Mouse (Mus musculus) CD8-positive naive resting alpha-beta T cell, adult 2 months (primary cell): ENCODE measurements around the gene Rnf145.

Experiments
- DNase-seq, 2 experiments: peaks; one replicate each; pipeline ENCODE4 v3.0.0; 2022; ENCODE audit warnings: low read depth in 2 of 2, low spot score in 2 of 2

Rnf145 gene

DNA sequence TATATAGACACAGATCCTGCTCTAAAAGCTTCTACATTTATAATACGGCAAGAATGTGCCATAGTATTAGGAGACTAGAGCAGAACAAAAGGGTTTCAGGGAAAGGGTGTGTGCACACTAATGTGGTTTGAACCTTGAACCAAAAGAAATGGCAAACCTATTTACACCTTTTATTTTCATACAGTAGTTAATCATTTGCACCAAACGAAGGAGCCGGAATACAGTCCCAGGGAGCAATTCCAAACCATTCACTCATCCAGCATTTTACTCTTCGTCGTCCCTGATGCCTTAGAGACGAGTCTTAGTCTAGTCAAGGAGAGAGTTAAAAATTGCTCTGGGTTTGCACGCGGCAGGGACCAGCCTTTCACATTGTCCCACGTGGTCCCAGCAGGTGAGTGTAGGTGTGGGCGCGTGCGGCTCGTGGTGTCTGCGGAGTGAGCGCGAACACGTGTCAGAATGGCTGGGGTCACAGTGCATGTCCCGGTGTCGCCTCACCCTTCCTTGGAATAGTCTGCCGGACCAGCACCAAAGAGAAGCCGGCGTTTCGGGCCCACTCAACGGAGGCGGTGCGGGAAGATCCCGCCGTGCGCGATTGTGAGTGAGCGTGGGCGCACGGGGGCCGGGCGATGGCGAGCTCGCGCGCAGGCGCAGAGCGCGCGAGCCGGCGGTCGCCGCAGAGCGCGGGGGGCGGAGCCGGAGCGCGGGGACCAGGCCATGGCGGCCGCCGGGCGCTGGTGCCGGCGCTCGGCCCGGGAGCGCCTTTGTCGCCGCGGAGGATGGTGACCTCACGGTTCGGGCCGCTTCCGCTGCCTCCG is at the start of gene Rnf145:
Gene Rnf145 (plus strand): TSS at position 684 of the 815 bp plus-strand sequence.
- DNase-seq, result peak; percentile 60 to 73

- peak; percentile 64 to 68 for DNase-seq
These were observed 48.9 kb upstream of the Rnf145 start for GRCm38 (mm10) chr11:44469646-44470431.

DNA sequence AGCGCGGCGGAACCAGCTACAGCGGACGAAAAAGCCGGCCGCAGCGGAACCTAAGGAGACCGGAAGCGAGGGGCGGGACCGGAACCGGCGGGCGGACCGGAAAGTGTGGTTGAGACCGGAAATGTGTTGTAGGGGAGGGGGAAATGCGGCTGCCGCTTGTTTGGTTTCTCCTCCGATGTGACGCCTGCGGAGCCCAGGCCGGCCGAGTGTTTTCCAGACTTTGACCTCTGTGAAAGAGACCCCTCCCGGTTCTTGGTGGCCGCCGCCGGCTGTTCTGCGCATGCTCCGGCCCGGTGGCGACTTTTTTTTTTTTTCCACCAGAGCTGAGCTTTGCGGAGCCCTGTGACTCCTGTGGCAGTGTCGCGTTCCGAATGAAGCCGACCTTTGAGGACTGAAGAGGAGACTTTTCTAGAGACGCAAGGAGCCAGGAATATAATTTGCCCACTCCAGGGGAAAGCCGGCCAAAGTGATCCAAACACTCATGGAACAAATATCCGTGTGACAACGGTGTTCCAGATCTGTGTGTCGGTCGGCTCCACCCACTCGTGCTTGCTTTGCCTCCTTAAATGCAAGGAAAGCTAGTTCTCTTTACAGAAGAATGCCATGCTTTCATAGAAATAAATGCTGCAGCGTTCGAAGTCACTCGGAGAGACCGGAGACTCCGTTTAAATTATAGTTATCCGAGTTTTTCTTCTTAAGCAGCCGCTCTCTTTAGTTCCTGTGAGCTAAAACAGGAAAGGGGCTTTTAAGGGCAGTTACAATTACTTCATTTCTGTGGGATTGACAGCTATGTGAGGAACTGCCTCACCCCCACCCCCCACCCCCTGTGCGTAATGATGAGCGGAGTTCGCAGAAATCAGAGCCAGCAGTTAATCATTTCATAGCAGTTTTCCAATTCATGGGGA is 48.1 kb upstream of the Rnf145 start, which contains the start of gene Ublcp1:
Gene Ublcp1 (minus strand): TSS at position 67 of the 905 bp plus-strand sequence.
- peak; percentile 82 to 89 for DNase-seq

DNA sequence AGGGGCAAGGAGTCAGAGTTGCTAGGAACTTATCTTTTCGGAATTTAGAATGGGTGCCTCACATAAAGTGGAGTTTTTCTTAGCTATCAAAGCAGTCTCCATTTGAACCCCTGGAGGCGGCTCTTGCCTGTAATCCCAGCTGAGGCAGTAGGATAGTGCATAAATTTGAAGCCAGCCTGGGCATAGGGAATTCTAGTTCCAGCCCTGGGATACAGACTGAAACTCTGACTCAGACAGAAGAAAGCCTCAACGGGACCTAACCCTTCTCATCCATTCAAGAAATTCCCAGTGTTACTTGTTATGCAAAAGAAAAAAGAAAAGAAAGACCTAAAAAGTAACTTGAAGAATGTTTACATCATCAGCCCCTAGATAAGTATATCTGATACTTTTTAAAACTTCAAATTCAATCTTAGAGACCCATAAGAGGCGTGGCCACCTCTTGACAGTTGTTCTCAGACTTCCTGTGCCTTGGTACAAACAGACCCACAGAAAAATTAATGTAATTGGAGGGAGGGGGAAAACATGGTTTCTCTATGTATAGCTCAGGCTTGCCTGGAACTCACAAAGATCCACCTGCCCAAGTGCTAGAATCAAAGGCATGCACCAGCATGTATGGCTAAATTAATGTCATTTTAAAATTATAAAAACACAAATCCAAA is 47.3 kb upstream of the Rnf145 start:
- no peak for DNase-seq

- DNase-seq, result no peak
These were observed 43.3 kb upstream of the Rnf145 start for GRCm38 (mm10) chr11:44475467-44475866.

- DNase-seq, result no peak
These were observed 42.3 kb upstream of the Rnf145 start for GRCm38 (mm10) chr11:44476445-44476844.

DNA sequence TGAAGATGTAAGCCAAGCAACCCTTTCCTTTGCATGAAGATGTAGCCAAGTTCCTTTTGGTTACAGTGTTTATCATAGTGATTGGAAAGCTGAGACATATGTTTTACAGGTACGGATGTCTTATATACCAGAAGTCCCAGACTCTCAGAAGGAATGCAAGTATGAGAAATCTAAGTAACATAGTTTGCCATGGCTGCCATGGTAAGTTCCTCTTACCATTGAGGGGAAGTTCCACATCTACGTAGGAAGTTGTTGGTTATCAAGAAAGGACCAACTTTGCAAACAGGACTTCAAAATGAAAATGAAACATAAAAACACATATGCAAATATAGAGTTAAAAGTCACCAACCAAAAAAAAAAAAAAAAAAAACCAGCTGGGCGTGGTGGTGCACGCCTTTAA is 40.4 kb upstream of the Rnf145 start:
- DNase-seq, result no peak

- DNase-seq, result no peak
These were observed 38.5 kb upstream of the Rnf145 start for GRCm38 (mm10) chr11:44480246-44480645.

DNA sequence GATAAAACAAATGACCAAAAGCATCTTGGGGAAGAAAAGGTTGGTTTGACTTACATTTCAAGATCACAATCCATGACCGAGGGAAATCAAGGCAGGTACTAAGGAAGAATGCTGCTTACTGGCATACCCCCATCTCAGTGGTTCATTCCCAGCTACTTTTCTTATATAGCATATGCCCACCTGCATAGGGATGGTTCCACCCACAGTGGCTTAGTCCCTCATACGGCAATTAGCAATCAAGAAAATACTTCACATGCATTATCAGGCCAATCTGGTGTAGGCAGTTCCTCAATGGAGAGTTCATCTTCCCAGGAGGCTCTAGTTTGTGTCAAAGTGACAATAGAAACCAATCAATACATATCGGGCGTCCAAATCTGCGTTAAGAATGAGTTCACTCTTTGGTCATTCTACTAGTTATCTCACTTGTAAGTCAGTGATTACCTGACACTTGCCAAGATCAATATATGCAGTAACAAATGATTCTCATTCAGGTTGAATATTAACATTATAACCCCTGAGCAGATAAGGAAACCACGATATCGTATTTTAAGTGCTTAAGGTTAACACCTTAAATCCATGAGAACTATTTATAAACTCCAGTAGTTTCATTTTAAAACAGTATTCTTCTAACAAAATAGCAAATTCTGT is 33.6 kb upstream of the Rnf145 start:
- DNase-seq, result no peak

GRCm38 (mm10) chr11:44489117-44489516 is 29.6 kb upstream of the Rnf145 start:
- DNase-seq, result no peak

DNA sequence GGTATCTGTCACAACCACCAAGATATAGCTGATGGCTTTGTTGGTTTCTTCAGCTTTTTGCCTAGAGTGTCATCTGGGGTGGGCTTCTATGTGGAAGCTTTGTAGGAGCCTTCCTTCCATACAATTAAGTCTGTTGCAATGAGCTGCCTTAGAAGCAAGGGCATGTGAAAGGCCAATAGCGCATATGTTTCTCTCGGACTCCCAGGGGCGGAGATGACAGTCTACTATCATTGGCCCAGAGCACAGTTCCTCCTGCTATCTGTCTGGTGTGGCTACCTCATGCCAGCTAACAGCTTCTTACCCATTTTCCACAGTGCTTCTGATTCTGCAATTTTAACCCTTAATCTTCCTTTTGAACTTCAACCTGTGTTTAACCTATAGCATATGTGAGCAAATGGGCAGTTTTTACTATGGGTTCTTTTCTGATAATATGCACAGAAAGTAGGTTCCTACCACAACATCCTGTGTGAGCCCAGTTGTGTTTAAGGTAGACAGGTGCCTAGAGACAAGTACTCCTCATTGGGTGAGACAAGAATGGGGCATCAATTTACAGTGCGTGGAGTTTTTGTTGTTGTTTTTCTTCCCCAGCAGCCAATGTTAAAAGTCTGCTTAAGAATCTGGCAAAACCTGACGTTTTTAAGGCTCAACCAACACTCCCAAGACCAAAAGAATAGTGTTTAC is 24.0 kb upstream of the Rnf145 start:
- no peak for DNase-seq

GRCm38 (mm10) chr11:44496217-44496616 is 22.5 kb upstream of the Rnf145 start:
- peak; percentile 30 to 42 for DNase-seq

DNA sequence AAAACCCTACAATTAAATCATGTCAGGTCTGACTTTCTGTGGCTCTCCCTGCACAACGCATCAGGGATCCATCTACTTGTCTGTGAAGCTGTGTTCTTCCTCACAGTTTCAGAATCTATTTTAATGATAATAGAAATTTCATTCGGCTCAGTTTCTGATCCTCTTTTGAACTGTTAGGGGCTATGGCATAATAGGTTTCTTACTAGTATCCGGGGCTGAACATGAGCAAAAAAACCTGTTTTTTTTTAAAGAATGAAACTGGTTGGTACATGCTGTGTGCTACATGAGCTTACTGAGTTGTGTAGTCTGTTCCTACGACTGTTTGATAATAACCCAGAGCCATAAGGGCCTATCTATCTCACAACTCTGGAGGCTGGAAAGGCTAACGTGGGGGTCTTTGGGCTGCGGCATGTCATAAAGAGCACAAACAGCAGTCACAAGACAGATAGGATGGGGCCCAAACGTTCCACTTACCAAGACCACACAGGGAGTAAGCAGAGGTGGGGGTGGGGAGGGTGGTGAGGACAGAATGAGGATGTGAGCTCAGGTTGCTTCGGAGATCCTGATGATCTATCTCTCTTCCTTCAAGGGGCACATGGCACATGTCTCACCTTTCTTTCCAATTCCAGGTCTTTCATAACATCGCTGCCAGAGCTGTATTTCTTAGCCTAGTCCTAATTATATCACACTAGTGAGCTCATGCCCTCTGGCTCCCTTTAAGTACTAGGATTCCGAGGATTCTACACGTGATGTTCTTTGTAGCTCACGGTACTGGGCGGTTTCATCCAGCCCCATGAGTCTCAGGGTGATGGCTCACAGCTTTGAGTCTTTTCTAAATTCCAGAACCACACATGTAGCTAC is 20.1 kb upstream of the Rnf145 start:
- no peak for DNase-seq

GRCm38 (mm10) chr11:44500966-44501365 is 17.8 kb upstream of the Rnf145 start:
- peak; percentile 7 to 21 for DNase-seq

GRCm38 (mm10) chr11:44501477-44501876 is 17.3 kb upstream of the Rnf145 start:
- DNase-seq, result no peak

GRCm38 (mm10) chr11:44502931-44503330 is 15.8 kb upstream of the Rnf145 start:
- DNase-seq, result no peak

DNA sequence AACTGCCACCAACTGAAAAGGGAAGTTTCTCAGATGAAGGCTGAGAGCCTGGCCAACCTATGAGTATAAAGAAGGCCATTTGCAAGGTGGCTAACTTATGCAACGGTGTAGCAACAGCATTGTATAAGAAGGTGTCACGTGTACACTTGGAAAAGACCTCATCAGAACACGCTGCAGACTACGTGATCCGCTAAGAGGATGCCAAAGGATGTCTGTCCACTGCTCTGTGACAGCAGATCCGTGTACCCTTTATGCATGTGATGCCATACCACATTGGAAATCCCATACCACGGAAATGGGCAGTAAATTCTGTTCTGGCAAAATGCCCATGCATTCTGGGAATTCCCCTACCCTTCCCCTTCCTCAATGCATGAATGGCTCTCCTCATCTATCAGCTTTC is 14.6 kb upstream of the Rnf145 start:
- DNase-seq, result no peak

DNA sequence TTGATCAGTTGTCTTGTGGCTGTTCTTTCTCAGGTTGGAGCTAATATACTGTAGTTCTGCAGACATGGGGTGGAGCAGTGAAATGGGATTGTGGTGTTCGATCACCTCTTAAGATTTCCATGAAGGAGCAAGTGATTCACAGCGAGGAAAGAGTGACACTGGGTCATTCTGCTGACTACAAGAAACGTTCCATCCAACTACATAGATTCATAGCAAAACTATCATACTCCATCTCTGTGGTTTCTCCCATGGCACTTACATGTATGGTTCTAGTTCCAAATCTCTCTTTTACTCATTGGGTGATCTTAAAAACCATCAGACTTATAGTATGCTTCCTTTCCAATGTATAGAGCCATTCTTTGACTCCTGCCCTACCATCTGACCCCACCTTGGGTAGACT is 14.0 kb upstream of the Rnf145 start:
- DNase-seq, result no peak

DNA sequence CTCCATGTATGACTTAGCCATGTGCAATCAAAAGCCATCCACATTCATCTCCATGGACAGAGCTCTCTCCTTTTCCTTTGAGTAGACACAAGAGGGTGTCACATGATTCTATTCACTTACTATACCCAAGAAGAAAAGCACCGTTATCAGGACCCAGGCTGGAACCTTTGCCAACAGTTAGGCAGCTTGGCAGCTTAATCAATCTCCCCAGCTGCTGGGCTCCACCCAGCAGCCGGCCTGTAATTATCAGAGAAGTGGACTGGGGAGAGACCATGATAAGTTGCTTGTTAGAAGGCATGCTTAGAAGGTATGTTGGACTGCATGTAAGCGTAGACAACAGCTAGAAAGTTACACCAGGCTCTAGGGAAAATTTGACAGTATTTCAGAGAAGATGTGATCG is 9.9 kb upstream of the Rnf145 start:
- DNase-seq, result no peak
